In genomic region chr9:106231220-106231619, GRCm38 (mm10) we compare ENCODE assay signal across 1 mouse cellular context.
TF ChIP-seq lines count a peak whose summit lies in the region.

No protein-coding gene starts in this region.

TF ChIP-seq in CH12.LX, 34 proteins besides CTCF, POLR2A, EP300 and RAD21 (continued from another document):
- TF ChIP-seq KAT2A (IDR thresholded peaks at IDR 0.05; ENCODE audit: insufficient replicate concordance, low read length) (no peak), MEF2A (IDR thresholded peaks at IDR 0.05; ENCODE audit: borderline replicate concordance, low read depth, low read length) (no peak), POLR2AphosphoS2 (IDR thresholded peaks at IDR 0.05; ENCODE audit: low read depth, low read length) (no peak), TBP (conservative IDR thresholded peaks at IDR 0.05; ENCODE audit: low read depth, low read length) (no peak), MAX (IDR thresholded peaks at IDR 0.05; ENCODE audit: low read length) (no peak), NELFE (IDR thresholded peaks at IDR 0.05; ENCODE audit: low read depth, low read length) (no peak), ZKSCAN1 (IDR thresholded peaks at IDR 0.05; ENCODE audit: borderline replicate concordance, low read depth, low read length) (no peak), GABPA (IDR thresholded peaks at IDR 0.05; ENCODE audit: insufficient replicate concordance, low read depth, low read length) (no peak), PAX5 (IDR thresholded peaks at IDR 0.05; ENCODE audit: low read length) (no peak), MXI1 (IDR thresholded peaks at IDR 0.05; ENCODE audit: low read depth, low read length) (no peak), CHD1 (IDR thresholded peaks at IDR 0.05; ENCODE audit: low read depth, low read length) (no peak), MYC (IDR thresholded peaks at IDR 0.05; ENCODE audit: low read depth, low read length) (no peak), JUND (conservative IDR thresholded peaks at IDR 0.05; ENCODE audit: low read depth, low read length) (no peak)
